Mouse (Mus musculus): ENCODE measurements around the gene Ankrd11. TPM values are rescaled to one million over a fixed set of nuclear protein-coding genes. Genes with fewer than 3 reads are reported as not detected.

Gene Ankrd11
- polyA plus RNA-seq, 1 experiment from 2014 or later, result 58.2 TPM

DNA sequence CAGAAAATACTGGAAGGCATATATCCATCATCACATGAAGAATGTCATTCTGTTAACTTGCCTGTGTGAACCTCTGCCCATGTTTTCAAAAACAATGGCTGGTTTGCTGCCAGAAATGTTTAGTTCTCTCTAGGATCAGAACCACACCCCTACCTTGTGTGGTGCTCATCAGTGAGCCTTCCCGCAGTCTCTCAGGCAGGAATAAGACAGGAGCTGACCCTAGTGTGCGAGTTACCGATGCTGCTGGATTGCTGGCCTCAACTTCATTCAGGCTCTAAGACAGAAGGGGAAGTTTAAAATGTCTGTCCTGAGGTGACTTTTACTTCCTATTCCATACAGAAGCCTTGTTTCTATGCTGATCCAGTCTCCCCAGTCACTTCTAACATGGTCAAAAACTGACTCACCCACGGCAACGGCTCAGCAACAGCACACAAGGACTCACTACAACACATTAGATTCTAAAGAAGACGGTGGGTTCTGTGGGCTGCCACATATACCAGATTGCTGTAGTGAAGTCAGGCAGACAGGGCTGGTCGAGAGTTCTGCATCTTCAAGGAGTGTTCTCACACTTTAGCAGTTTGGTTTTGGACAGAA, 113.3 kb downstream of the Ankrd11 start:
- Histone ChIP-seq H3K36me3 (no peaks in the 10 kb centered on the region), H3K4me3 (no peak overlapping the region), H3K27ac (replicated peaks) (no peak overlapping the region), H3K4me1 (replicated peaks) (peaks cover 23% of the 10 kb centered on the region), H3K27me3 (no peaks in the 10 kb centered on the region), H3K4me2 (no peak overlapping the region), H3K9me3 (no peaks in the 10 kb centered on the region), H3K9ac (no peak overlapping the region)
- WGBS, result 91% methylated on average over 7 of the region's 7 CpGs
- no peak for ATAC-seq (ENCODE audit: low read depth)

GRCm38 (mm10) chr8:122927841-122928240, 114.2 kb downstream of the Ankrd11 start:
- Histone ChIP-seq H3K4me3 (no peak overlapping the region), H3K4me1 (replicated peaks) (peaks cover 26% of the 10 kb centered on the region), H3K27me3 (no peaks in the 10 kb centered on the region), H3K9me3 (no peaks in the 10 kb centered on the region), H3K27ac (replicated peaks) (no peak overlapping the region), H3K36me3 (no peaks in the 10 kb centered on the region), H3K9ac (no peak overlapping the region), H3K4me2 (no peak overlapping the region)
- 84% methylated on average over 3 of the region's 3 CpGs for WGBS
- ATAC-seq (ENCODE audit: low read depth), result no peak

GRCm38 (mm10) chr8:122926782-122927181, 115.3 kb downstream of the Ankrd11 start:
- no peaks in the 10 kb centered on the region for H3K9me3 ChIP-seq
- H3K4me2 ChIP-seq, result no peak overlapping the region
- ATAC-seq (ENCODE audit: low read depth), result no peak
- H3K36me3 ChIP-seq, result no peaks in the 10 kb centered on the region
- 82% methylated on average over 7 of the region's 7 CpGs for WGBS
- H3K4me1 ChIP-seq (replicated peaks), result peaks cover 26% of the 10 kb centered on the region
- no peak overlapping the region for H3K4me3 ChIP-seq
- no peaks in the 10 kb centered on the region for H3K27me3 ChIP-seq
- no peak overlapping the region for H3K27ac ChIP-seq (replicated peaks)
- H3K9ac ChIP-seq, result no peak overlapping the region

DNA sequence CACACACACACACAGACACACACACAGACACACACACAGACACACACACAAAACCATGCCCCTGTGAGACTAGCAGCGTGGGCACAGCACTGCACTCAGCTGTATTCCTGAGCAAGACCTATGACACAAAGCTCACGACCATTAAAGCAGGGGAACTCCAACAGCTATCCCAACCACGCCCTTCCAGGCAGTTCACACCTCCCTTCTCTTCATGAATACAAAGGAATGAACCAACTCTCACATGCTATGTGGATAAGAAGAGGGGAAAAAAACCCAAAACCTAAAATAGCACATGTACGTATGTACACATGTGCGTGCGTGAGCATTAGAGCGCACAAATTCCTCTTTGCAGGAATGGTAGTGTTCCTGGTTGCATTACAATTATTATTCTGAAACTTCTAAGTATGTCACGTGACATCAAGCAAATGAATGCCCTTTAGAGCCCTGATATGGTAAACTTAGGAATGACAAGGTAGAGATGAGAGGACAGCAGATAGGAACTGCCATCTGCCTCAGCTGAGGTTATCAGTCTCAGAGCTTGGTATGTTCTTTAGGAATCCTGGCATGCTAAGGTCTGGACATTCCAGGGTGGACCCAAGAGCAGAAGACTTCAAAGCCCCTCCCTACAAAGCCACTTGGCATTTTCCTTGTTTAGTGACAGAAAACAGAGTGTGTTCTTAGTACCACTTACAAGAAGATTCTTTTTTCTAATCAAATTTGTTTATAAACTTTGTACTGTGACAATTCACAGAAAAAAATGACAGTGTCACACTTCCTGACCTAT, 115.9 kb downstream of the Ankrd11 start:
- H3K4me1 ChIP-seq (replicated peaks), result peaks cover 29% of the 10 kb centered on the region
- no peak overlapping the region for H3K4me2 ChIP-seq
- H3K36me3 ChIP-seq, result no peaks in the 10 kb centered on the region
- H3K27ac ChIP-seq (replicated peaks), result no peak overlapping the region
- H3K9ac ChIP-seq, result no peak overlapping the region
- H3K4me3 ChIP-seq, result no peak overlapping the region
- 89% methylated on average over 8 of the region's 8 CpGs for WGBS
- H3K9me3 ChIP-seq, result no peaks in the 10 kb centered on the region
- no peaks in the 10 kb centered on the region for H3K27me3 ChIP-seq
- ATAC-seq (ENCODE audit: low read depth), result no peak

DNA sequence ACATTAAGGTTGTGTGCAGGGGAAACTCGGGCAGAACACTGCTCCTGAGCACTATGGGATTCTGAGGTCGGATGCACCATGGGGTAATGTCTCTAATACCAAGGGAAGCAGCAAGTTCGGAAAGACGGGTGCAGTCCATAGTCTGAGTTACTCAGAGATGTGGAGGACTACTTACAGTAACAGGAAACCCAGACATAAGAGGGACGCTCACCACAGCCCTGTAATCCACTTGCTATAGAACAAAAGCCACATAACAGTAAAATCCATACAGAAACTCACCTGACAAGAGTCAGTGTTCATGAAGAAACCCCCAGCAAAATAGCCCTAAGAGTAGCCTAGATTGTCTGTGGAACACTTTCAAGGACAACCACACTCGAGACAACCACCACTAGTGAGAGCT, 118.0 kb downstream of the Ankrd11 start:
- Histone ChIP-seq H3K36me3 (no peaks in the 10 kb centered on the region), H3K9me3 (no peaks in the 10 kb centered on the region), H3K4me3 (no peak overlapping the region), H3K27me3 (no peaks in the 10 kb centered on the region), H3K4me2 (no peak overlapping the region), H3K27ac (replicated peaks) (no peak overlapping the region), H3K9ac (0 out of 2 replicates have a peak overlapping the region, but pooled peaks have one; percentile 12), H3K4me1 (replicated peaks) (peaks cover 40% of the 10 kb centered on the region)
- WGBS, result 77% methylated on average over 6 of the region's 6 CpGs
- no peak for ATAC-seq (ENCODE audit: low read depth)

DNA sequence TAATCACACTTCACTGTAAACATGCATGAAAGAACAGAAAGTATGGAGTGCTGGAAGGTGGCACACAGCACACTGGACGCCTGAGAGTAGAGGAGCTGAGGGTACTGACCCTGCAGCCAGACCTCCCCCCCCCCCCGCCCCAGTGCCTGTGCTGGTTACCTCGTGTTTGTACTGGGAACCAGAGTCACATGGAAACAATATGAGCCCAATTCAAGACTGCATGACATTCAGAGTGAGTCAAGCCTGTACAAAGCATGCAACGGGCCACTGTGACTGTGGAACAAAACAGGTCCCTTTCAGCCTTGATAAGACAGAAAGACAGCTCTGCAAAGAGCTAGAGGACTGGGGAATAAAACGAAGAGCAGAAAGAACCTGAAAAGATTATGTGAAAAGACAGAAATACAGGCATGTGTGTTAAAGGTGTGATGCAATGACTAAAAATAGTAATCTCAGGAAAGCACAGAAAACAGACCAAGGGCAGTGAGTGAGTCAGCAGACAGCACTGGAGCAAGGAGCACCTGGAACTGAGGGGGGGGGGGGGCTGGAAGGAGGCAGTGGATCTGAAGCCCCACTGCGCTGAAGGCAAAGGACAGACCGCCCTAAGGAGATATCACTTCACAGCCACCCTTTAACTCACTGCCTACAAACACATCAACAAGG, 118.5 kb downstream of the Ankrd11 start:
- no peak overlapping the region for H3K27ac ChIP-seq (replicated peaks)
- H3K4me2 ChIP-seq, result no peak overlapping the region
- H3K9me3 ChIP-seq, result no peaks in the 10 kb centered on the region
- H3K4me1 ChIP-seq (replicated peaks), result peaks cover 43% of the 10 kb centered on the region
- H3K27me3 ChIP-seq, result no peaks in the 10 kb centered on the region
- 0 out of 2 replicates have a peak overlapping the region, but pooled peaks have one; percentile 12 for H3K9ac ChIP-seq
- WGBS, result 64% methylated on average over 7 of the region's 7 CpGs
- H3K4me3 ChIP-seq, result no peak overlapping the region
- no peaks in the 10 kb centered on the region for H3K36me3 ChIP-seq
- ATAC-seq (ENCODE audit: low read depth), result no peak

GRCm38 (mm10) chr8:122922945-122923344, 119.1 kb downstream of the Ankrd11 start:
- Histone ChIP-seq H3K4me2 (no peak overlapping the region), H3K4me1 (replicated peaks) (peaks cover 49% of the 10 kb centered on the region), H3K27me3 (no peaks in the 10 kb centered on the region), H3K27ac (replicated peaks) (no peak overlapping the region), H3K9ac (no peak overlapping the region), H3K9me3 (no peaks in the 10 kb centered on the region), H3K36me3 (no peaks in the 10 kb centered on the region), H3K4me3 (no peak overlapping the region)
- 89% methylated on average over 3 of the region's 3 CpGs for WGBS
- no peak for ATAC-seq (ENCODE audit: low read depth)

DNA sequence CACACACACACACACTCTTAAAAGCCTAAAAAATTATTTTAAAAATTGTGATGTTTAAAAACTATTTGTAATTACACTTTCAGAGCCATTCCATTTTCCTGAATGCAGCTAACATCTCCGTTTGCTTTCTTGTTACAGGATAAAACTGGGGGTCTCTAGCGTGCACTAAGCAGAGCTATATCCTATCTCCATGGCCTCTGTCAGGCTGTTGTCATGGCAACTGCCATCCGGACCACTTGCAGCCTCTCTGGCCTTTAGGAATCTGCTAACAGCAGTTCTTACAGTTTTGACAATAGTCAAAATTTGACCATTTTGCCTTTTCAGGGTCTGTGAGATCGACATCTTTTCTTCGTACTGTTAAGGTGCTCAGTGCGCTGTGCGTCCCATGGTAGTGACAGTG, 121.2 kb downstream of the Ankrd11 start:
- H3K9ac ChIP-seq, result no peak overlapping the region; the same call in 1 of the 2 replicates
- peaks cover 63% of the 10 kb centered on the region for H3K4me1 ChIP-seq (replicated peaks)
- H3K27ac ChIP-seq (replicated peaks), result no peak overlapping the region

DNA sequence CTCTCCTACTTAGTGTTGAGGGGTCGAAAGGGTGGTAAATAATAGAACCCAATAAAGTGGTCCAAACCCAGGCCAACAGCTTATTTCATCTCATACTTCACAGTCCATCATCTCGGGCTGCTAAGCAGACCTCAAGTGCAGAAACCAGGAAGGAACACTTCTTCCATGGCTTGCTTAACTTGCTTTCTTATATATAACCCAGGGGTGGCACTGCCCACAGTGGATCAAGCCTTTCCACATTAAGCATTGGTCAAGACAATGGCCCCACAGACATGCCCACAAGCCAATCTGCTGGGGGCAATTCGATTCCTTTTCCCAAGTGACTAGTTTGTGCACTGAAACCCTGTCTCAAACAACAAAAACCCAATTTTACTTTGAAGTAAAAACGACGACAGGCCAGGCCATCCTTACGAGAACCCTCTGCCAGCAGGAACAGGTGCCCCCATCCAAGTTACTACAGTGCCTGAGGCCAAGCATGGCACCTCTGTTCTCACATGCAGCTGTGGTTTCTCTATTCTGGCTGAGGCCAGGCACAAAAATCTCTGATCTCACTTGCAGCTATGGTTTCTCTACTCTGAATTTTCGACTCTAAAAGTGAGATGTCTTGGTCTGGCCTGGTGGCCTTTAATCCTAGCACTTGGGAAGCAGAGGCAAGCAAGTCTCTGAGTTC, 123.5 kb downstream of the Ankrd11 start:
- peaks cover 65% of the 10 kb centered on the region for H3K4me1 ChIP-seq (replicated peaks)
- H3K9me3 ChIP-seq, result no peaks in the 10 kb centered on the region
- 65% methylated on average over 7 of the region's 7 CpGs for WGBS
- H3K27ac ChIP-seq (replicated peaks), result no peak overlapping the region
- H3K36me3 ChIP-seq, result peaks cover 22% of the 10 kb centered on the region
- no peak overlapping the region for H3K4me3 ChIP-seq
- no peak overlapping the region for H3K4me2 ChIP-seq
- no peak for ATAC-seq (ENCODE audit: low read depth)
- H3K27me3 ChIP-seq, result no peaks in the 10 kb centered on the region
- H3K9ac ChIP-seq, result 0 out of 2 replicates have a peak overlapping the region, but pooled peaks have one; percentile 1

More for the DNA sequence above, 121.2 kb downstream of the Ankrd11 start:
- WGBS, result 67% methylated on average over 7 of the region's 7 CpGs
- Histone ChIP-seq H3K4me2 (no peak overlapping the region), H3K27me3 (no peaks in the 10 kb centered on the region), H3K36me3 (no peaks in the 10 kb centered on the region; the same call in 1 of the 2 replicates), H3K9me3 (no peaks in the 10 kb centered on the region), H3K4me3 (no peak overlapping the region)
- no peak for ATAC-seq (ENCODE audit: low read depth)

GRCm38 (mm10) chr8:122917531-122918392, 124.3 kb downstream of the Ankrd11 start:
- Histone ChIP-seq H3K27ac (replicated peaks) (0 out of 2 replicates have a peak overlapping the region, but pooled peaks have one; percentile 28), H3K4me1 (replicated peaks) (peaks cover 58% of the 10 kb centered on the region)
- 70% methylated on average over 11 of the region's 11 CpGs for WGBS

DNA sequence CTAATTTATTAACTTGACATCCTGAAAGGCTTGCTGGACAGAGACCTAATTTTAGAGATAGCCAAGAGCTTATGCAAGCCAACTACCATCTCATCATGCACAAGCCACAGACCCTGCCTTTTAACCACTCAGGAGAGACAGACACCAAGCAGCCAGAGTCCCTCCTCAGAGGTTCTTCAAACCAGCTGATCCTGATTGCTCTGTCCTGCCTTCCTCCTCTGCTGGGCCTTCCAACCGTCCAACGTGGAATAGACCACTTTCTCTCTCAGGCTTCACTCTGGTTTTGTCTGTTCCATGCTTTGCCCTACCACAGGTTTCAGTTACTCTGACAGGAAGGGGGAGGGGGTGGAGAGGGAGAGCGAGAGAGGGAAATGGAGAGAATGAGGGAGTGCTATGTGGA, 125.3 kb downstream of the Ankrd11 start:
- Histone ChIP-seq H3K4me2 (no peak overlapping the region), H3K27me3 (no peaks in the 10 kb centered on the region), H3K9ac (no peak overlapping the region), H3K9me3 (no peaks in the 10 kb centered on the region), H3K4me1 (replicated peaks) (peaks cover 50% of the 10 kb centered on the region), H3K4me3 (no peak overlapping the region), H3K36me3 (peaks cover 27% of the 10 kb centered on the region), H3K27ac (replicated peaks) (no peak overlapping the region)
- no peak for ATAC-seq (ENCODE audit: low read depth)
- 78% methylated on average over 3 of the region's 3 CpGs for WGBS

More at GRCm38 (mm10) chr8:122917531-122918392, 124.3 kb downstream of the Ankrd11 start:
- peaks cover 27% of the 10 kb centered on the region for H3K36me3 ChIP-seq
- no peak overlapping the region for H3K4me3 ChIP-seq
- H3K4me2 ChIP-seq, result no peak overlapping the region
- H3K9ac ChIP-seq, result 0 out of 2 replicates have a peak overlapping the region, but pooled peaks have one; percentile 1
- H3K9me3 ChIP-seq, result no peaks in the 10 kb centered on the region
- no peak for ATAC-seq (ENCODE audit: low read depth)
- H3K27me3 ChIP-seq, result no peaks in the 10 kb centered on the region
